Mouse (Mus musculus) kidney, embryonic 16.5 days (tissue): Measurements from ENCODE around the gene Pitpnc1. TPM values are rescaled to one million over a fixed set of nuclear protein-coding genes. Genes with fewer than 3 reads are reported as not detected.

Source experiments
- ATAC-seq: fragments of 200-750 bp; cut with Nextera tagmentation; 2 replicates; pipeline ENCODE4 v1.8.0; 2017; ENCODE audit warnings: moderate TSS enrichment; ENCODE audit not compliant: low FRiP score, low TSS enrichment
- H3K27ac ChIP-seq: fragments of 300-500 bp; sonication (generic); 2 replicates; pipeline ENCODE4 v1.5.1; 2014; ENCODE audit warnings: low read length
- H3K27me3 ChIP-seq: fragments of 300-500 bp; sonication (generic); 2 replicates; pipeline ENCODE4 v1.6.1; 2014; ENCODE audit warnings: low read length, control low read depth, mixed read lengths; ENCODE audit not compliant: insufficient read depth
- H3K36me3 ChIP-seq: fragments of 300-500 bp; sonication (generic); 2 replicates; pipeline ENCODE4 v1.6.1; 2014; ENCODE audit warnings: low read length, control low read depth, mixed read lengths; ENCODE audit not compliant: insufficient read depth
- H3K4me1 ChIP-seq: fragments of 300-500 bp; sonication (generic); 2 replicates; pipeline ENCODE4 v1.6.1; 2014; ENCODE audit warnings: low read length, control low read depth, mixed read lengths; ENCODE audit not compliant: insufficient read depth
- H3K4me2 ChIP-seq: fragments of 300-500 bp; sonication (generic); replicated peaks from 2 replicates; pipeline ENCODE4 v1.6.1; 2014; ENCODE audit warnings: low read depth, low read length
- H3K4me3 ChIP-seq: fragments of 300-500 bp; sonication (generic); 2 replicates; pipeline ENCODE4 v1.5.1; 2014; ENCODE audit warnings: mild to moderate bottlenecking, low read length
- H3K9ac ChIP-seq: fragments of 300-500 bp; sonication (generic); replicated peaks from 2 replicates; pipeline ENCODE4 v1.6.1; 2014; ENCODE audit warnings: low read length
- H3K9me3 ChIP-seq: fragments of 300-500 bp; sonication (generic); 2 replicates; pipeline ENCODE4 v1.6.1; 2016; ENCODE audit warnings: low read length, control low read depth
- WGBS: fragments of 180-500 bp; shearing (Covaris S2); extraction: QIAGEN DNeasy Blood & Tissue Kit; methylation state at CpG from one replicate; pipeline ENCODE4 v1.1.7; 2014; 5-methylcytosine and 5-hydroxymethylcytosine counted together
- polyA plus RNA-seq: library from polyadenylated mRNA; unstranded; fragments of >200 nt; fragmentation: Nextera tagmentation; extraction: Ambion mirVana; gene quantifications from 2 replicates; pipeline ENCODE4 v1.2.1, GENCODE M21; 2015

Pitpnc1 gene
- polyA plus RNA-seq, 1 experiment from 2014 or later = 21.5 TPM

- Histone ChIP-seq H3K4me2 (no peak overlapping the region), H3K4me1 (no peaks in the 10 kb centered on the region), H3K27me3 (no peaks in the 10 kb centered on the region), H3K4me3 (no peak overlapping the region), H3K36me3 (peaks cover 26% of the 10 kb centered on the region), H3K27ac (no peak overlapping the region), H3K9ac (no peak overlapping the region), H3K9me3 (no peaks in the 10 kb centered on the region)
- ATAC-seq = no peak
- WGBS = 81% methylated on average over 7 of the region's 7 CpGs
These were observed 221.7 kb downstream of the Pitpnc1 start for GRCm38 (mm10) chr11:107248753-107249152.

- no peaks in the 10 kb centered on the region for H3K9me3 ChIP-seq
- H3K36me3 ChIP-seq = peaks cover 14% of the 10 kb centered on the region
- H3K27me3 ChIP-seq = no peaks in the 10 kb centered on the region
- no peak overlapping the region for H3K27ac ChIP-seq
- no peaks in the 10 kb centered on the region for H3K4me1 ChIP-seq
- no peak overlapping the region for H3K9ac ChIP-seq
- ATAC-seq = no peak
- no peak overlapping the region for H3K4me2 ChIP-seq
- no peak overlapping the region for H3K4me3 ChIP-seq
- WGBS = 94% methylated on average over 7 of the region's 7 CpGs
These were observed 224.8 kb downstream of the Pitpnc1 start for GRCm38 (mm10) chr11:107245657-107246056.

GRCm38 (mm10) chr11:107243126-107243525 lies 227.4 kb downstream of the Pitpnc1 start:
- no peaks in the 10 kb centered on the region for H3K9me3 ChIP-seq
- no peak overlapping the region for H3K4me3 ChIP-seq
- H3K9ac ChIP-seq = no peak overlapping the region
- ATAC-seq = no peak
- H3K27me3 ChIP-seq = no peaks in the 10 kb centered on the region
- 92% methylated on average over 6 of the region's 6 CpGs for WGBS
- H3K36me3 ChIP-seq = peaks cover 10% of the 10 kb centered on the region
- no peak overlapping the region for H3K4me2 ChIP-seq
- no peak overlapping the region for H3K27ac ChIP-seq
- H3K4me1 ChIP-seq = no peaks in the 10 kb centered on the region

GRCm38 (mm10) chr11:107241678-107242077 lies 228.8 kb downstream of the Pitpnc1 start:
- Histone ChIP-seq H3K9ac (no peak overlapping the region), H3K27ac (no peak overlapping the region), H3K4me1 (no peaks in the 10 kb centered on the region), H3K9me3 (no peaks in the 10 kb centered on the region), H3K36me3 (peaks cover 10% of the 10 kb centered on the region), H3K4me2 (no peak overlapping the region), H3K27me3 (no peaks in the 10 kb centered on the region), H3K4me3 (no peak overlapping the region)
- no peak for ATAC-seq
- 91% methylated on average over 7 of the region's 7 CpGs for WGBS

GRCm38 (mm10) chr11:107238506-107238905 lies 232.0 kb downstream of the Pitpnc1 start:
- H3K36me3 ChIP-seq = no peaks in the 10 kb centered on the region
- no peaks in the 10 kb centered on the region for H3K9me3 ChIP-seq
- H3K27ac ChIP-seq = no peak overlapping the region
- no peaks in the 10 kb centered on the region for H3K4me1 ChIP-seq
- ATAC-seq = no peak
- 91% methylated on average over 6 of the region's 6 CpGs for WGBS
- H3K27me3 ChIP-seq = no peaks in the 10 kb centered on the region
- no peak overlapping the region for H3K4me3 ChIP-seq
- H3K4me2 ChIP-seq = no peak overlapping the region
- no peak overlapping the region for H3K9ac ChIP-seq

- Histone ChIP-seq H3K4me2 (no peak overlapping the region), H3K27ac (no peak overlapping the region), H3K4me1 (no peaks in the 10 kb centered on the region), H3K36me3 (no peaks in the 10 kb centered on the region), H3K4me3 (no peak overlapping the region), H3K9me3 (no peaks in the 10 kb centered on the region), H3K9ac (no peak overlapping the region), H3K27me3 (no peaks in the 10 kb centered on the region)
- 91% methylated on average over 4 of the region's 4 CpGs for WGBS
- ATAC-seq = no peak
These were observed 233.0 kb downstream of the Pitpnc1 start for GRCm38 (mm10) chr11:107237532-107237931.

- Histone ChIP-seq H3K4me3 (no peak overlapping the region), H3K27me3 (no peaks in the 10 kb centered on the region), H3K9me3 (0 out of 2 replicates have a peak, but pooled peaks cover 6% of the 10 kb centered on the region), H3K36me3 (peaks cover 10% of the 10 kb centered on the region; the same call in 1 of the 2 replicates), H3K4me2 (no peak overlapping the region), H3K9ac (no peak overlapping the region), H3K27ac (no peak overlapping the region), H3K4me1 (no peaks in the 10 kb centered on the region)
- ATAC-seq = no peak
- 63% methylated on average over 5 of the region's 5 CpGs for WGBS
These were observed 237.1 kb downstream of the Pitpnc1 start for GRCm38 (mm10) chr11:107233252-107233890.

- ATAC-seq = no peak
- Histone ChIP-seq H3K27ac (no peak overlapping the region), H3K36me3 (peaks cover 16% of the 10 kb centered on the region; the same call in 1 of the 2 replicates), H3K4me3 (no peak overlapping the region), H3K9ac (no peak overlapping the region), H3K9me3 (0 out of 2 replicates have a peak, but pooled peaks cover 6% of the 10 kb centered on the region), H3K27me3 (no peaks in the 10 kb centered on the region), H3K4me1 (no peaks in the 10 kb centered on the region), H3K4me2 (no peak overlapping the region)
- WGBS = 31% methylated on average over 10 of the region's 10 CpGs
These were observed 240.4 kb downstream of the Pitpnc1 start for GRCm38 (mm10) chr11:107230128-107230527.

- ATAC-seq = no peak
- Histone ChIP-seq H3K4me1 (no peaks in the 10 kb centered on the region), H3K4me2 (no peak overlapping the region), H3K27ac (no peak overlapping the region), H3K27me3 (no peaks in the 10 kb centered on the region), H3K9me3 (no peaks in the 10 kb centered on the region), H3K4me3 (no peak overlapping the region), H3K9ac (no peak overlapping the region), H3K36me3 (peaks cover 7% of the 10 kb centered on the region; the same call in 1 of the 2 replicates)
- 82% methylated on average over 1 of the region's 1 CpGs for WGBS
These were observed 244.1 kb downstream of the Pitpnc1 start for GRCm38 (mm10) chr11:107226431-107226830.

- Histone ChIP-seq H3K9me3 (no peaks in the 10 kb centered on the region), H3K4me2 (no peak overlapping the region), H3K27ac (no peak overlapping the region), H3K9ac (no peak overlapping the region), H3K4me1 (no peaks in the 10 kb centered on the region), H3K36me3 (0 out of 2 replicates have a peak, but pooled peaks cover 6% of the 10 kb centered on the region), H3K27me3 (no peaks in the 10 kb centered on the region), H3K4me3 (no peak overlapping the region)
- no peak for ATAC-seq
- WGBS = 93% methylated on average over 10 of the region's 10 CpGs
These were observed 244.5 kb downstream of the Pitpnc1 start for GRCm38 (mm10) chr11:107226013-107226412.
